Mouse (Mus musculus) CH12F3 (cell line): ENCODE data around the gene Gm5485.

Experiments used
- in situ Hi-C: fragments of 300-500 bp; cut with MboI; formaldehyde crosslinking; loops from 2 replicates; pipeline ENCODE4 v1.14.3; 2020; ENCODE audit warnings: low sequenced_read_pairs

Gm5485 gene

DNA sequence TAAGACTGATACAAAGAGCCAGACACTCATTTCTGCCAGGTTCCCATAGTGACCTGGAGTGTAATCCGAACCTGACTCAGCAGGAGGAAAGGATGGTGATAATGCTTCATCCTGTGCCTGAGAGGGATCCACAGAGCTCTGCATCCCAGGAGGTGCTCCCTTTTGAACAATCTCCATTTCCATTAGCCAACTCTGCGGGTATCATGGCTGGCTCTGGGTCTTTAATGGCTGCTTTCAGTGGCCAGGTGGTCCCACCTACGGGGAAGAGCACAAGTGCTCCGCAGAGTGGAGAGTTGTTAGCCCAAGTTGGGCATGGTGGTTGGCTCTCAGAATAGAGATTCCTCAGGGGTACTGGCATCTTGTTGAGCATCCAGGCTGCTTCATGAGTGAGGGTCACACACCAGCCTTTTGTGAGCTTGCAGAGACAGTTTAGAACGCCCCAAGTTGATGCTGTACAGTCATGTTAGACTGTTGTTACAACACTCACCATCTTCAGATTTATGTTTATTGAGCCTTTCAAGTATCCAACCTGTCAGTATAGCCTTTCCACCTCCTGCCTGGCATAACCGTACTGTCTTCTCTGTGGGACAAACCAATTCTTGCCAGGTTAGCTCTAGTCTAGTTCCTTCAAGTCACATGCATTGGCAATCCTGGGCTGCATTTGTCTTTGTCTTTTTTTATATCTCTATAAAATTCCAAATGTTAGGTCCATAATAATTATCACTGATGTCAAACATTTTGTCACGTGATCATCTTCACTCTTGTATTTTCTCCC lies 38.3 kb downstream of the Gm5485 start:
- in situ Hi-C loops, result no loop called here

DNA sequence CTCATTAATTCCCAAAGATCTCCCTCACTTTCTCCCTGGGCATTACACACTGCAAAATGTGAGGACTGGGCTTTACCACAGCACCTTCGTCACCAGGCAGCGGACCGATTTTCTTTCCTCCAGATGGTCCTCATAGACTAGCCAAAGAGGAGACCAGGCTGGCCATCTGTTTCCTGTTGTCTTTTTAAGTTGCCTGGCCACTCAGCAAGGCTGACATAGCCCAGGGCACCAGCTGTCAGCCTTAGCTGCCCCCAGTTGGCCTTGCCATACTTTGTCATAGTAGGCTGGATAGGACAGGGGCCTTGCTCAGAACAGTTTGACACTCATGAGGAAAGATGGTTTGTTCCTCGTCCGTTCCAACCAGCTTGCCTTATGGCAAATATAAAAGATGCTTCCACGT lies 39.8 kb downstream of the Gm5485 start:
- in situ Hi-C loops, result no loop called here

DNA sequence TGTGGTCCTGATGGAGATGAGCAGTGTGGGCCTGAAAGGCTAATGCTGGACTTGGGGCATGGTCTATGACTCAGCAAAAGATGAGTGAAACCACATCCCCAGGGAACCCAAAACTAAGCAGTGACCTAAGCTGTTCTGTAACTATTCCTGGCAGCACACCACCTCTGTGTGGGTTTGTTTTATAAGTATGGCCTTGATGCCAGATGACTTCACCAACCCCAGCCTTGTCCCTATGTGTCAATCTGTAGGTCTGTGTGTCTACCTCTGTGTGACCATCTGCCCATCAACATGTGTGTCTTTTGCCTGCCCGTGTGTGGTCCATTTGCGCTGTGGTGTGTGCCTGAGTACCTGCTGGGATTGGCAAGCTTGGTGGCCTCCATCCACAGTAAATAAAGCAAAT lies 44.1 kb downstream of the Gm5485 start:
- in situ Hi-C loops, result no loop called here

DNA sequence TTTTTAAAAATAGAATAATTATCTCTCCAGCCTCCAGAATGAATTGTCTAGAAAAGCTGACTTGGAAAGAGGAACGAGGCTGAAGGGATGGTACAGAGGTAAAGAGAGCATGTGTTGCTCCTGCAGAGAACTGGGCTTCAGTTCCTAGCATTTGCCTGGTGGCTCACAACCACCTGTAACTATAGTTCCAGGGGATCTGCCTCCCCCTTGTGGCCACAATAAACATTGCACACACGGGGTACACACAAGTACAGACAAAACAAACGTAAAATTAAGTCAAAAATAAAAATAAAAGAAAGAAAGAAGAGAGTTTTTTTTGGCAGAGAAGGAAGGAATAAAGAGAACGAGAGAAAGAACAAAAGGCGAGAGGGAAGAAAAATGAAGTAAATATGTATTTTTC lies 45.4 kb downstream of the Gm5485 start:
- in situ Hi-C loops, result no loop called here

DNA sequence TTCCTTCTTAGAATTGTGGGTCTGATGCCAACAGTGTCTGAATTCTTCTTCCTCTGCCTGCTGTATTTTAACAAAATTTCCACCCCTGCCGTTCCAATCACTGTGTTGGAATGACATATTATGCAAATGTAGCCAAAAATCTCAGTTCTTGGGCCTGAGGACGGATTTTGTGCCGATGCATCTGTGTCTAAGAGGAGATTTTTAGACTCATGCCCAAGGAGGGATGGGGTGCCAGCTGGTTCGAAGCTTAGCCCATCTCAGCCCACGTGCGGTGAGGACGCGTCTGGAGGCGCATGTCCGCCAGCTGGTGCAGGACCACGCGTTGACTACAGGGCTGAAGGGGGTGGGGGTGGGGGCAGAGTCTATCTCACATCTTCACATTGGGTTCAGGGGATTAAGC lies 51.3 kb downstream of the Gm5485 start:
- in situ Hi-C loops, result no loop called here

DNA sequence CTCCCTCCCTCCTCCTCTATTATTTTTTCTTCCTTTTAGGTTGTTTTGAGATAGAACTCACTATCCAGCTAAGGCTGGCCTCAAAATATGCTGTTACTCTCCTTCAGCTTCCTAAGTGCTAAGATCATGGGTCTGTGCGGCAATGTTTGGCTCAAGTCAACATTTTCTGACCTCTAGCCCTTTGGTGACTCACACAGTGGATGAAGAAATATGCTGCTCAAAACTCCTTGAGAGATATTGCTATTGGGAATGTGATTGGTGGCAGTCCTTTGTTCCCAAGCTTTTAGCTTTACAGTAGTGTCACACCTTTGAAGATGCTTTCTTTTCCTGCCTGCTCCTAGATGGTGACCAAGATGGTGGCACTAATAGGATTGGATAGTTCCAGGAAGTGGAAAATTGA lies 55.8 kb downstream of the Gm5485 start:
- in situ Hi-C loops, result no loop called here

DNA sequence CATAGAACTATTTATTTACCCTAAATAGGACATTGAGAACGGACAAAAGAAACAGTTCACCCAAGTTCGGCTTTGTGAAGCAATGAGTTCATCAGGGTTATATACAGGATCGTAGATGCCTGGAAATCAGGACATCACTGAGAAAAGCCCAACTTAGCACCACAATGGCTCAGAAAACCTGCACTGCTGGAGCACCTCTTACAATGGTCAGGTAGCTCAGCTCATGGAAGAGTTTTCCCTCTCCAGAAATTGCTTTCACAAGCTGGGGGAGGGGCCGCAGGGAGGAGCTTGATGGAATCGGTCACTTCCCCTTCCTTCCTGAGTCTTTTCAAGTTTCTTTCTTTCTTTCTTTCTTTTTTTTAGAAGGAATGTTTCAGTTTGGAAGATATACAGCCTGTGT lies 56.5 kb downstream of the Gm5485 start:
- in situ Hi-C loops, result no loop called here
